Mouse (Mus musculus): ENCODE data around the gene Alpl. TPM values are rescaled to one million over a fixed set of nuclear protein-coding genes. Genes with fewer than 3 reads are reported as not detected.

The Alpl gene
- total RNA-seq, 2 experiments from 2014 or later: 52.8 to 68.3 TPM

DNA sequence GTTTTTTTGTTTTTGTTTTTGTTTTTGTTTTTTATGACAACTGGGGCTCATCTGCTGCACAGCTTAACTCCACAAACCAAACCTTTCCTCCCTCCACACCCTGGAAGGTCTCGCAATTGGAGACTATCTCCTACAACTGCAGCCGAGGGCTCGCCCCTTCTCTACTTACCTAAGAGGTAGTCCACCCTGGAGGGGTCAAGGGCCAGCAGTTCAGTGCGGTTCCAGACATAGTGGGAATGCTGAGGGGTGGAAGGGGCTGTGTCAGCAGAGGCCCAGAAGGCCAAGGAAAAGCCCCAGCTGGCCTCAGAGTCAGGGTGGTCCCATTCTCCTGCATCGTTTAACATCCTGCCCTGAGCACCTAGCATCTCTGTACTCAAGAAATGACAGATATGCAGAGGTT, 48.6 kb downstream of the Alpl start:
- DNase-seq (ENCODE audit: low spot score): no peak
- intact Hi-C loops (cut with DNase I): no loop called here

DNA sequence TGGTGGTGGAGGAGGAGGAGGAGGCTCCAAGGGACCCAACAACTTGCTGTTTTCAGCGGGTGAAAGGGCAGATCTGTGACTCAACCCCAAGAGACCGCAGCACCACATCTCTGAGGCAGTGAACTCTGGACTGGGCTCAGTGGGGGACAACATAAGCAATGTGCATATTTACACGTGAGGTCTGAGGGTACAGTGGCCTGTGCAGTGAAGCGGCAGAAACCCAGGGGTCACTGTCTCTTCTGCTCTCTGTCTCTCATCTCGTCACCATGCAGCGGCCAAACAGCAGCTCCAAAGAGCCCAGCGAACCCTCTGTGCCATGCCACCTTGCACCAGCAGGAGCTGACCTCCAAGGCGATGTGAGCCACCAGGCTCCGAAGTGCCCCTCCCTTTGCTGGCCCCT, 49.1 kb downstream of the Alpl start:
- no peak for DNase-seq (ENCODE audit: low spot score)
- intact Hi-C loops (cut with DNase I): no loop called here

DNA sequence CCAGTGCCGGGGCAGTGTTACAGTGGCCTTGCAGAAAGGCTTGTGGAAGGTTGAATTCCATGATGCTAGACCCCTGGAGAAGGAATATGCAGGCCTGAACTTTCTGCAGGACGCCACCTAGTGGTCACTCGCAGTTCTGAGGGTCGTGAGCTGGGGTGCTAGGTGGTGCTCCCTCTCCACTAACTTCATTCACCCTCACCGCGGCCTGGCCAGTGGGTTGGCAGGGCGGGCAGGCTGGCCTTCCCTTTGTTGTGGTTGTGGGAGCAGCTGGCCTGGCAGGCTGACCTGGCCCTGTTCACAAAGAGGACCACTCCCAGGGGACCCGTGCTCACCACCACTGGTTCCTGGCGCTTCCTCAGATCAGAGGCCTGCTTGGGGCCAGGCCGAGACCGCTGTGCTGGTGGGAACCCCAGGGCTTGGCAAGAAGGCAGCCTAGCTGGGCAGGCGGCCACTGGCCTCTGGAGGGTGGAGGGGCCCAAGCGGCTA, 51.7 kb downstream of the Alpl start:
- intact Hi-C loops (cut with DNase I): no loop called here
- peak; percentile 19 for DNase-seq (ENCODE audit: low spot score)

- intact Hi-C loops (cut with DNase I): no loop called here
- no peak for DNase-seq (ENCODE audit: low spot score)
Measured at GRCm38 (mm10) chr4:137743791-137744190, 52.4 kb downstream of the Alpl start.

- intact Hi-C loops (cut with DNase I): no loop called here
- no peak for DNase-seq (ENCODE audit: low spot score)
Measured at GRCm38 (mm10) chr4:137740350-137740749, 55.8 kb downstream of the Alpl start.

- DNase-seq (ENCODE audit: low spot score): no peak
- intact Hi-C loops (cut with DNase I): loop anchor here (5.0 kb wide), 1 partner anchor 33 kb away; no protein-coding TSS in a partner anchor
Measured at GRCm38 (mm10) chr4:137739151-137739923, 56.8 kb downstream of the Alpl start.

GRCm38 (mm10) chr4:137737760-137738159, 58.4 kb downstream of the Alpl start:
- intact Hi-C loops (cut with DNase I): loop anchor here (5.0 kb wide), 1 partner anchor 35 kb away; no protein-coding TSS in a partner anchor

DNA sequence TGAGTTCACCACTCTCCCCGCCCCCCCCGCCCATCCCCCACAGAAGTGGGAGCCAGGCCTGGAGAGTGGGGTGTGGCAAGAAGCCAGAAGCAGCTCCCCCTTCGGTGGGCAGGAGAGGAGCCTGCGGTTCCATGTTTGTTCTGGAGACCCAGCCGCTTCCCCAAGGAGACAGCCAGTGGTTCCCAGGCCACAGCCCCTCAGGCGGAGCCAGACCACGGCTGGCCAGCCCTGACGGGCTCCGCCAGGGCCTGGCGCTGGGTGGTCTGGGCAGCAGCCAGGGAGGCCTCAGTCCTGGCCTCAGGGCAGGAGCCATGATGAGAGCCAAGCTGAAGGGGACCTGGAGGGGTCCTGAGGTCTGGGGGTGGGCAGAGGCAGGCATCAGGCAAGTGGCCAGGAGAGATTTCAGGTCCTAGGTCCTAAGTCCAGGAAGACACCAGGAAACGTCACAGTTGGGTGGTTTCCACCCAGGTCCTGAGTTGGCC, 59.9 kb downstream of the Alpl start:
- intact Hi-C loops (cut with DNase I): loop anchor here (5.0 kb wide), 1 partner anchor 36 kb away; no protein-coding TSS in a partner anchor
- no peak for DNase-seq (ENCODE audit: low spot score)

More at GRCm38 (mm10) chr4:137737760-137738159, 58.4 kb downstream of the Alpl start:
- no peak for DNase-seq (ENCODE audit: low spot score)

DNA sequence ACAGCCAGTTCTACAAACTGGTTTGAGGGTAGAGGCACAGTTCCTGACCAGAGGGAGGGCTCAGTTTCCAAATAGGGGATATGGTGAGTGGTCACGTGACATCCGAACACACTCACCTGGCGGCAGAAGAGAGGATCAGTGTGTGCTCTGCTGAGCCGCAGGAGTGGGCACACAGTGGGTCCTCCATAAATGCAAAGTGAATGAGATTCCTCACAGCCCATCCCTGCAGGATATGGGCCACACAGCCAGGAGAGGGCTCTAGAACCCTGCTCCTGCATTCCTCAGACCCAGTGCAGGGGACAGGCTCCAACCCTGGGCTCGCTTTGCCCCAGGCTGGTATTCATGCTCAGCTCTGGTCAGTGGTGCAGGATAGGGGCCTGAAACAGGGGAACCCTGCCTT, 62.7 kb downstream of the Alpl start:
- intact Hi-C loops (cut with DNase I): no loop called here
- DNase-seq (ENCODE audit: low spot score): no peak

DNA sequence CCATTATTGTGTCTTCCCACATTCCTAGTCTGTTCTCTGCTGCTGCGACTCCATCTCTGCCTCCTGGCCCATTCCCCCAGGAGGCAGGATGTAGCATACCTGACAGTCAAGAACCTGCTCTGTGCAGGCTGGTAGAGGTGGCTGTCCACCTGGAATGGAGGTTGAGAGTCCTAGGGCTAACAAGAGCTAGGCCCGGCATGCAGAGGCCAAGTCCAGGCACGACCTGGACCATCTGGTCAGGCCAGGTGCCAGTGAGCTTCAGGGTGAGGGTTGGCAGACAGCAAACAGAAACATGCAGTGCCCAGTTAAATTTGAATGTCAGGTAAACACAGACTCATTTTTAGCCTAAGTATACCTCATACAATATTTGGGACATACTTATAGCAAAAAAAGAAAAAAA, 63.2 kb downstream of the Alpl start:
- intact Hi-C loops (cut with DNase I): no loop called here
- DNase-seq (ENCODE audit: low spot score): no peak

DNA sequence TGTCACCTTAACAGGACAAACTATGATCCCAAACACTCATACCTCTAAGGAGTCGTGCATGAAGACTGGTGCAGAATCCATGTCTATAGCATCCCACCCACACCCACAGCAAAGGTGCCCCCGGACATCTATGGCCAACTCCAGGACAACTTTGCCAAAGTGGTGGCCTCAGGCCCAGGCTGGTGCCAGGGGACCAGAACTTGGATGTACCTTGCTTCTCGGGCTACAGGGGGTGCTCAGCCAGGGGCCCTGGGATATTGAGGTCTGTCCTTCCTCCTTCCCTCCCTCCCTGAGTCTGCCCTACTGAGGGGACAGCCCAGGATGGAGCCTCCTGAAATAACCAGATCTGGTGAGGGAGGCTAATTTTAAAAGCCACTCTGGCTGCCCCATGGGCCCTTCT, 63.8 kb downstream of the Alpl start:
- DNase-seq (ENCODE audit: low spot score): no peak
- intact Hi-C loops (cut with DNase I): no loop called here

DNA sequence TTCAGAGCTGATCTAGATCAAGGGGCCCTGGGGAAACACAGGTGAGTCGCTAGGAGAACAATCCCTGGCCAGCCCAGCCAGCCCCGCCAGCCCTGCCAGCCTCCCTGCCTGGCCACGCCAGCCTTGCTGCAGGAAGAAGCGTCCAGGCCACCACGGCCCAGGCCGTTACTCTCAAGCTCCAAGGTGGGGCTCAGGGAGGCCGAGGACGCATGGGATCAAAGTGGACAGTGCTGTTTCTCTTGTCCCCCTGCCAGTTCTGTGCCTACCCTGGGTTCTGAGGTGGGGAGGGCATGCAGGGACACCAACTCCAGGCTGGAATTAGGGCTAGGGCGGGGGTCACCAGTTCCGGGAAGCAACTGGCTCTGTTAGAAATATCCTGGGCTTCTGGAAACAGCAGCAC, 64.3 kb downstream of the Alpl start:
- intact Hi-C loops (cut with DNase I): loop anchor here (2.0 kb wide), 1 partner anchor 221 kb away; no protein-coding TSS in a partner anchor
- DNase-seq (ENCODE audit: low spot score): no peak

DNA sequence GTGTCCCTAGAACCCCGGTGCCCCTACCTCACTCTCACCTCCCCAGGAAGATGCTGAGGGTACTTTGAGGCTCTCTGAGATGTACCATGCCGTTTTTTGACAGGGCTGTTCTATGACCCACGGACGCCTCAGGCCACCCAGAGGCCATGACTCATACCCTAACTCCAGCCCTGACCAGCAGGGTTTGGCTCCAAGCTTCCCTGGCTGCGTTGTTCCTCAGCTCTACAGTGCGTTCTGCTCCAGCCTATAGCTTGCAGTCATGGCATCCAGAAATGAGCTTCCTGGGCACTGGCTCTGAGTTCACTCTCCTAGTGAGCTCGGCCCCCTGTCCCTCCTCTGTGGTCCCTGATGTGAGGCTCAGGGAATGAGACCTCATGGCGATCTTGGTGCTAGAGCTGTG, 65.4 kb downstream of the Alpl start:
- no peak for DNase-seq (ENCODE audit: low spot score)
- intact Hi-C loops (cut with DNase I): loop anchor here (1.0 to 2.0 kb wide), 3 partner anchors 66 to 222 kb away; partner anchors contain the start of gene Alpl

GRCm38 (mm10) chr4:137730134-137730533, 66.0 kb downstream of the Alpl start:
- DNase-seq (ENCODE audit: low spot score): peak; percentile 64
- intact Hi-C loops (cut with DNase I): loop anchor here (1.0 to 2.0 kb wide), 3 partner anchors 66 to 223 kb away; partner anchors contain the start of gene Alpl

DNA sequence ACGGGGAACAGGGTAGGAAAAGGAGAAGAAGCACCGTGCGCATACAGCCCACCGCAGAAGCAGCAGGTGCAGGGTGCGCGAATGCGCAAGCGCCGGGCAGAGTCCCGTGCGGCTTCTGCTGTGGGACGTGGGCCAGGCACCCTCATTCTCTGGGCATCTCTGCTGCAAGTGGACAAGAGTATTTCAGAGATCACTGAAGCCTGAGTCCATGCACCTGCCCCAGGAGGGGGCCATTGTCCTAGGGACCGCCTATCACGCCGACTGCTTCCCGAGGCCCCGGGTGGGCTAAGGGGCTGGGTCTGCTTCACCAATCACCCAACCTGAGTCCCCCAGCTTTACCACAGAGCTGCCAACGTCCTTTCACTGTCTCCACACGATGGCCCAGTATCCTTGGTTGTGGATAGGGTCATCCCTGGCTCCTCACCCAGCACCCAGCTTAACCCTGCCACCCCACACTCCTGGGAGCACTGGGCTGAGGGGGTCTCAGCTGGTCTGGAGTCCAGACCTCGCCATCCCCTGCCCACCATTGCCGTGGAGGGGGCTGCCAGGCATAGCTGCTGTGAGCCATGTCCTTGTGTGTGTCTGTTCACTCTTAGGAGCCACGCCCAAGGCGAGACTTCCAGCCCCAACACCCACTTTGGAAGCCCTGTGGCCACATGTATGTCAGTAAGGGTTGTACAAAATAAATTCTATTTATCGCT, 66.9 kb downstream of the Alpl start:
- intact Hi-C loops (cut with DNase I): loop anchor here (10.0 kb wide), 1 partner anchor 385 kb away; no protein-coding TSS in a partner anchor
- DNase-seq (ENCODE audit: low spot score): no peak

- intact Hi-C loops (cut with DNase I): loop anchor here (10.0 kb wide), 1 partner anchor 386 kb away; no protein-coding TSS in a partner anchor
- DNase-seq (ENCODE audit: low spot score): no peak
Measured at GRCm38 (mm10) chr4:137728399-137729154, 67.6 kb downstream of the Alpl start.

DNA sequence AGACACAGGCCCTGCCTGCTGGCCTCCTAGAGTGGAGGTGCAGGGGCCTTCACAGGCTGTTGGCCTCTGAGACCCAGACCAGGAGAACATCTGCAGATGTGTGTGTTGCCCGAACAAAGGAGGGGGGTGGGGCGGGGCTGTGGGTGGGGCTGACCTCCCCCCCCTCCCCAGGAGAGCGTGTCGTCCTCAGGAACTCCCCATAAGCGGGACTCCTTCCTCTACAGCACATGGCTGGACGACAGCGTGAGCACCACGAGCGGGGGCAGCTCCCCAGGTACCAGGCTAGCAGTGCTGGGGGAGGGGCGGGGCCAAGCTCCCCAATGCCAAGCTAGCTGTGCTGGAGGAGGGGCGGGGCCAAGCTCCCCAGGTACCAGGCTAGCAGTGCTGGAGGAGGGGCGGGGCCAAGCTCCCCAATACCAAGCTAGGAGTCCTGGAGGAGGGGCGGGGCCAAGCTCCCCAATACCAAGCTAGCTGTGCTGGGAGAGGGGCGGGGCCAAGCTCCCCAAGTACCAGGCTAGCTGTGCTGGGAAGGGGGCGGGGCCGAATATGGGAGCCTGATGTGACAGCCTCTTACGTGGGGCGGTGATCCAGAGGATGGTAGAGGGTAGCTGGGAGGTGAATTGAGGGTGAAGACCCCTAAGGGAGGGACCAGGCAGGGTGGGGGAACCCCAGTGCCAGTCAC, 68.5 kb downstream of the Alpl start:
- intact Hi-C loops (cut with DNase I): loop anchor here (2.0 to 10.0 kb wide), 2 partner anchors 217 to 387 kb away; no protein-coding TSS in a partner anchor
- DNase-seq (ENCODE audit: low spot score): no peak

DNA sequence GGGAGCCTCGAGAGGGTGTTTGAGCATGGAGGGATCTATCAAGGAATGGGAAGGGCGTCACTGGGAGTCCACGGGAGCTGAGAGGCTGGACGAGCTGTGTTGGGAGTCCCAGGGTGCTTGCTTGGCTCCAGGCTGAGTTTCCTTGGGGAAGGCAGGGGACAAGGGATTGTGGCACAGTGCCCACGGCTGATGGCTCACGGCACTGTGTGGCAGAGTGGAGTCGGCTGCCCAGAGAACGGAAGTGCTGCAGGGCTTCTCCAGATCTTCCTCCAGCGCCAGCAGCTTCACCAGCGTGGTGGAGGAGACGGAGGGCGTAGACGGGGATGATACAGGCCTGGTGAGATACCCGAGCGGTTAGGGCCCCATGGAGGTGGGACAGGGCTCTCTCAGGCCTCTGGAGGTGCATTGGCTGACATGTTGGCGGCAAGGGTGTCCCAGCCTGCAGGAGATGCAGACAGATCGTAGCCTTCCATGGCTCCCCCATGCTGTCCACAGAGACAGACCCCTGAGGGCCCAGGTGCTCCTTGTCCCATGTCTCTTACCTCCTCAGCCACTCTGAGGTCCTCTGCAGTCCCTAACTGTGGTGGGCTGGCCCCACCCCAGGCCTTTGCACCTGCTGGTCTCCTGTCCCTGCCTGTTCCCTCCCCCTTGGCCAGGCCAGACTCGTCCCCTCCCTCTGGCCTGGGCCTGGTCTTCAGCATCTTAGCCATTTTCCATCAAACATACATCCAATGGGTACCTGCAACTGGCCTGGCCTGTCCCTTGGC, 69.3 kb downstream of the Alpl start:
- intact Hi-C loops (cut with DNase I): loop anchor here (2.0 to 10.0 kb wide), 2 partner anchors 218 to 388 kb away; no protein-coding TSS in a partner anchor
- DNase-seq (ENCODE audit: low spot score): no peak

Measured in heart, postnatal 25 days (tissue).